Mouse (Mus musculus) thymus, adult 2 months (tissue): ENCODE measurements around the gene Rasgrp4.

Experiments used
- CTCF ChIP-seq: fragments of 200-500 bp; IDR thresholded peaks from 2 replicates; pipeline ENCODE4 v1.5.1; 2012; ENCODE audit warnings: mild to moderate bottlenecking, control low read depth, low read length, moderate library complexity, borderline replicate concordance; ENCODE audit not compliant: control insufficient read depth, poor library complexity, insufficient read depth; ENCODE audit errors: extremely low read depth
- POLR2A ChIP-seq: fragments of 200-500 bp; IDR thresholded peaks from 2 replicates; pipeline ENCODE4 v1.6.1; 2012; ENCODE audit warnings: mild to moderate bottlenecking, low read length, control low read depth, moderate library complexity; ENCODE audit not compliant: control insufficient read depth, poor library complexity, insufficient read depth; ENCODE audit errors: extremely low read depth

- TF ChIP-seq CTCF: no peak
- no peak for TF ChIP-seq POLR2A
Observed at GRCm38 (mm10) chr7:29101286-29102017, 33.2 kb upstream of the Rasgrp4 start.
